Mouse (Mus musculus): ENCODE data around the gene Xrcc6. TPM values are rescaled to one million over a fixed set of nuclear protein-coding genes. Genes with fewer than 3 reads are reported as not detected.

Gene Xrcc6
- 77.5 and 87.7 TPM in 2 replicates for polyA plus RNA-seq (2015; fragmentation: Nextera tagmentation; extraction: Ambion mirVana)

DNA sequence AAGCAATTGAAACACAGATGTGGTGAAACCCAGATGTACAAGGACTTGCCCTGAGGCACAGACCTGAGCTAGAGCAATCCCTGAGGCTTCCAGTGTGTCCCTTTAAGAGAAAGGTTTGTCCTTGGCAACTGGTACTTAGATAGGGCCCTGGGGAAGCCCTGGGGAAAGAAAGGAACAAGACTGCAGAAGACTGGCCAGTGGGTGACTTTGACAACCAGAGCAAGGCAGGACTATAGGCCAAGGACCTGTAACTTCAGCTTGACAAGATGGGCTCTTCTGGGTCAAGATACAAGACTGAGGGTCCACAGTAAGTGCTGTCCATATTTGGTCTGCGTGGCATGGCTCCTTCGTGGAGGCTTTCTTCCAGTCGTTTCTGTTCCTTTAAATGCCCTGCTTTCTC is at the start of gene Xrcc6:
Gene Xrcc6, plus strand, starts transcription at position 190 of the 400 bp plus-strand sequence.
- Histone ChIP-seq H3K36me3 (no peaks in the 10 kb centered on the region), H3K9me3 (replicated peaks) (no peaks in the 10 kb centered on the region), H3K4me1 (replicated peaks) (peaks cover 41% of the 10 kb centered on the region), H3K4me3 (replicated peaks) (no peak within 1 kb of the TSS), H3K27ac (no peak within 1 kb of the TSS), H3K9ac (no peak within 1 kb of the TSS), H3K4me2 (no peak within 1 kb of the TSS), H3K27me3 (0 out of 2 replicates have a peak, but pooled peaks cover 3% of the 10 kb centered on the region)
- DNase-seq (no peak), ATAC-seq (ENCODE audit: low read depth) (no peak)
- 68% methylated on average over 3 of the region's 3 CpGs for WGBS (ENCODE audit: insufficient replicate concordance)

DNA sequence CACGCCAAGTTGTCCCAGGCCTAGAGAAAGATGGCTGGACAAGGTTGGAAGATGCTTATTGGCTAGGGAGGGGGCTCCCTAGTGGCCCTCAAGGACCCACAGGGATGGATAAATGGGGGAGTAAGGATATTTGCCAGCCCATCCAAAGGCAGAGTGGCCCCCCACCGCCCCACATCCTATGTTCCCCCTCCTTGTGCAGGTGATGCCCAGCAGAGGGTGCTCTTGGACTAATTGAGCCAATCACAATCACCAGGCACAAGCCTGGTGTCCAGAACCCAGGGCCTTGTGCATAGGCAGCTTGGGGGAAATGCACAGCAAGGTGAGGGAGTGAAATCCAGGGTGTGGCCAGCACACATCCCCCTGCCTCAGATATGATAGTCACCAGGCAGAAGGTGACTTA is 49.4 kb upstream of the Xrcc6 start:
- Histone ChIP-seq H3K27ac (no peak overlapping the region), H3K27me3 (peaks cover 30% of the 10 kb centered on the region), H3K4me2 (no peak overlapping the region), H3K36me3 (no peaks in the 10 kb centered on the region), H3K9ac (0 out of 2 replicates have a peak overlapping the region, but pooled peaks have one; percentile 3), H3K4me1 (replicated peaks) (peaks cover 51% of the 10 kb centered on the region), H3K9me3 (replicated peaks) (no peaks in the 10 kb centered on the region), H3K4me3 (replicated peaks) (no peak overlapping the region)
- DNase-seq (no peak), ATAC-seq (ENCODE audit: low read depth) (no peak)
- WGBS (ENCODE audit: insufficient replicate concordance) = 39% methylated on average over 2 of the region's 2 CpGs

DNA sequence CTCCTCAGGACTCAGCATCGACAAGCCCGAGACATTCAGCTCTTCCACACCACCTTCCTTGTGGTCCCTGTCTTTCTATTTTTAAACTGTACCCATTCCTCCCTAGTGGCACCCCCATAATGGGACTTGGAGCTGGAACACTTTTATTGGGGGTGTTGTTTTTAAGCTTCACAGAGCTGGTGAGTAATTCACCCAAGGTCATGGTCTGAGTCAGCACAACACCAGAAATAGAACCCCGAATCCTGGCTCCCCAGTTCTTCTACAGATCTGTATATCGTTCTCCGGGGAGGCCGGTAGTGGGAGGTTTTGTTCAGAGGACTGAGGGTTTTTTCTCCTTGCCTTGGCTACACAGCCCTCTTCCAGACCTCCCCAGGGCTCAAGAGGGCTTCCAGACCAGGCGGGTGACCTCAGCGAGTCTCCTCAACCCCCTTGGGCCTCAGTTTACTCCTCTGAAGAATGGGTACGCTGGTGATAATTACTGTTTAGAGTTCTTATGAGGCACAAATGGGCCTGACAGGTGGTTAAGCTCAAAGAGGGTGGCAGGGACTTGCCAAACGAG is 48.4 kb upstream of the Xrcc6 start:
- Histone ChIP-seq H3K27ac (no peak overlapping the region), H3K4me1 (replicated peaks) (peaks cover 47% of the 10 kb centered on the region), H3K36me3 (no peaks in the 10 kb centered on the region), H3K4me3 (replicated peaks) (no peak overlapping the region), H3K9me3 (replicated peaks) (no peaks in the 10 kb centered on the region), H3K27me3 (peaks cover 33% of the 10 kb centered on the region), H3K9ac (no peak overlapping the region), H3K4me2 (no peak overlapping the region)
- WGBS (ENCODE audit: insufficient replicate concordance) = 78% methylated on average over 10 of the region's 10 CpGs
- ATAC-seq (ENCODE audit: low read depth) = no peak
- no peak for DNase-seq

DNA sequence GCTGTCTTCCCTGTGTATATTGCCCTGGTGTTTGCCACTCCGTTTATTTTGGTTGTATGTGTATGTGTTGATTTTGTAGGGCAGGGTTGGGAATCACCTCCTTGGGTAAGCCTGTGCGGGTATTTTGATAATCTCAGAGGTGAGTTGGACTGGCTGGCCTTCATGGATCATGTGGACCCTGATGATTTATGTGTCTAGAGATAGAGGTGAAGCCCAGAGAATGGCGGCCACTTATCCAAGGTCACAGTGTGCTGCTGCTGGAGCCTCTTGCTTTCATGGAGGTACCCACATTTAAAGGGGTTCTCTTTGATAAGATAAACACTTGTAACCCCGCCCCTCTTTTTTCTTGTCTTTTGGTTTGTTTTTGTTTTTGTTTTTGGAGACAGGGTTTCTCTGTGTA is 47.9 kb upstream of the Xrcc6 start:
- H3K27me3 ChIP-seq = peaks cover 33% of the 10 kb centered on the region
- no peaks in the 10 kb centered on the region for H3K36me3 ChIP-seq
- H3K4me3 ChIP-seq (replicated peaks) = no peak overlapping the region
- 36% methylated on average over 4 of the region's 4 CpGs for WGBS (ENCODE audit: insufficient replicate concordance)
- H3K4me1 ChIP-seq (replicated peaks) = peaks cover 47% of the 10 kb centered on the region
- no peak overlapping the region for H3K4me2 ChIP-seq
- ATAC-seq (ENCODE audit: low read depth) = peak; percentile 62
- DNase-seq = no peak
- H3K9me3 ChIP-seq (replicated peaks) = no peaks in the 10 kb centered on the region
- no peak overlapping the region for H3K9ac ChIP-seq
- H3K27ac ChIP-seq = no peak overlapping the region

DNA sequence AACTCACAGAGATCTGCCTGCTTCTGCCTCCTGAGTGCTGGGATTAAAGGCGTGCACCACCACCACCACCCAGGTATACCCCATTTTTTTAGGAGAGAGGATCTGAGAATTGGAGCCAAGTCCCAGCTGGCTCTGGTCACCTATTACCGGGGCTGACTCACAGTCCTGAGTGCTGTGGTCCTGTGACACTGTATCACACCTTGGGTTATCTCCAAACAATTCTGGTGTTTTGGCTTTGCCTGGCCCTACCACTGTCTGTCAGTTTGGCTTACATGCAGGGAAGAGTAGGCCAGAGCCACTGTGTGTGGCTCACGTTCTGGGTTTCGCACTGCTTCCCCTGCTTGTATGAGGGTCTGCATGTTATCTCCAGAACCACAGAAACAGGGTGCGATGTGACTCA is 47.4 kb upstream of the Xrcc6 start:
- Histone ChIP-seq H3K4me1 (replicated peaks) (peaks cover 47% of the 10 kb centered on the region), H3K9ac (no peak overlapping the region), H3K36me3 (no peaks in the 10 kb centered on the region), H3K27me3 (peaks cover 33% of the 10 kb centered on the region), H3K27ac (no peak overlapping the region), H3K4me2 (no peak overlapping the region), H3K9me3 (replicated peaks) (no peaks in the 10 kb centered on the region), H3K4me3 (replicated peaks) (no peak overlapping the region)
- no peak for DNase-seq
- ATAC-seq (ENCODE audit: low read depth) = no peak
- WGBS (ENCODE audit: insufficient replicate concordance) = 69% methylated on average over 5 of the region's 5 CpGs

DNA sequence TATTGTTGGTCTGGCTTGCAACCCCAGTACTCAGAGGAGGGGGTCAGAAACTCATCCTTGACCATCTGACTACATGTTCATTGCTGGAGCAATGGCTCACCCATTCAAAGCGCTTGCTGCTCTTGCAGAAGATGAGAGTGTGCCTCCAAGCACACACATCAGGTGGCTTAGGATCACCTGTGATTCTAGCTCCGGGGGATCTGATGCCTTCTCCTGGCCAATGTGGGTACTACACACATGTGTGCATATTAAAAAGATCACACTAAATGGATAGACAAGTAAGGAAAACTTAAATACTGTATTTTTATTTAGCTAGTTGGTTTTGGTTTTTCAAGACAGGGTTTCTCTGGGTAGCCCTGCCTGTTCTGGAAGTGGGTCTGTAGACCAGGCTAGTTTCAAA is 46.6 kb upstream of the Xrcc6 start:
- 76% methylated on average over 2 of the region's 2 CpGs for WGBS (ENCODE audit: insufficient replicate concordance)
- H3K4me3 ChIP-seq (replicated peaks) = no peak overlapping the region
- DNase-seq = no peak
- ATAC-seq (ENCODE audit: low read depth) = no peak
- no peaks in the 10 kb centered on the region for H3K36me3 ChIP-seq
- H3K4me1 ChIP-seq (replicated peaks) = peaks cover 45% of the 10 kb centered on the region
- H3K27me3 ChIP-seq = peaks cover 28% of the 10 kb centered on the region
- H3K9ac ChIP-seq = no peak overlapping the region
- no peak overlapping the region for H3K4me2 ChIP-seq
- H3K9me3 ChIP-seq (replicated peaks) = no peaks in the 10 kb centered on the region
- H3K27ac ChIP-seq = no peak overlapping the region

DNA sequence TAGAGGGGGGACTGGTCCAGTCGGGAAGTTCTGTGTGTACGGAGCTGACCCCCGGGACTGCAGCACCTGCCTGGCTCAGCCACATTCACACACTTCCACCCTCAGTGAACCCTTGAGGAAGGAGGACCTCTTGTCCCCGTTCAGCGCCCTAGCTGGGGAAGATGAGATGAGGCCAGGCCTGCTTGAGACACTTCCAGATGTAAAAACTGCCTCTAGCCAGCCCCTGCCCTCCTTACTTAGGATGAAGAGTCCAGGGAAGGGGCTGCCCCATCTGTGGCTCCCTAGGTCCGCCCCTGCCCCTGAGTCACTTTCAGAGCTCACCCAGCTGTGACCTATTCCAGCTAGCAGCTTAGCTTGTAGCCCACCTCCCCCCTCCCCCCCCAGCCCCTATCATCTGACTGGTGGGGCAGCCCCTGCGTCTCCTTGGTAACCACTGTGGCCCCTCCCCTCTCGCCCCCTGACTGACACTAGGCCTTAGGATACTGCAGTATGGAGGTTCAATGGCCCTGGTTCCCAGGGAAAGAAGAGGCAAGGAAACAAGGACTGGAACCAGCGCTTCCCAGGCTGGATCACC is 44.4 kb upstream of the Xrcc6 start:
- Histone ChIP-seq H3K9me3 (replicated peaks) (no peaks in the 10 kb centered on the region), H3K4me3 (replicated peaks) (no peak overlapping the region), H3K4me1 (replicated peaks) (peaks cover 29% of the 10 kb centered on the region), H3K27ac (no peak overlapping the region), H3K9ac (no peak overlapping the region), H3K4me2 (no peak overlapping the region), H3K36me3 (no peaks in the 10 kb centered on the region), H3K27me3 (peaks cover 5% of the 10 kb centered on the region; the same call in 1 of the 2 replicates)
- 30% methylated on average over 9 of the region's 9 CpGs for WGBS (ENCODE audit: insufficient replicate concordance)
- DNase-seq (no peak), ATAC-seq (ENCODE audit: low read depth) (no peak)

DNA sequence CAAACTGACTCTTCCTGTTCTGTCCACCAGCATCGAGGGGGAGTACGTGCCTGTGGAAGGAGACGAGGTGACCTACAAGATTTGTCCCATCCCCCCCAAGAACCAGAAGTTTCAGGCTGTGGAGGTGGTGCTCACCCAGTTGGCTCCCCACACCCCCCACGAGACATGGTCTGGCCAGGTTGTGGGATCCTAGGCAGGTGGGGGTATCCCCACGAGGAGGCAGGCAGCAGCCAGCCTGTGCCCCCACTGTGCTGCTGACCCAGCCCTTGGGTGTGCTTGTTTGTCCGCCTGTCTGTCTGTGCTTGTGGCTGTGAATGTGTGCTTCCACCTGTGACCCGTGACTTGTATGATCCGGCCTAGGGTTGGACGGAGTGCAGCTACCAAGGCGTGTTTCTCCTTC is 38.6 kb upstream of the Xrcc6 start:
- Histone ChIP-seq H3K36me3 (peaks cover 28% of the 10 kb centered on the region), H3K27ac (no peak overlapping the region), H3K4me1 (replicated peaks) (peaks cover 10% of the 10 kb centered on the region), H3K9me3 (replicated peaks) (no peaks in the 10 kb centered on the region), H3K9ac (no peak overlapping the region), H3K4me3 (replicated peaks) (no peak overlapping the region), H3K27me3 (no peaks in the 10 kb centered on the region), H3K4me2 (no peak overlapping the region)
- ATAC-seq (ENCODE audit: low read depth) = no peak
- 68% methylated on average over 10 of the region's 10 CpGs for WGBS (ENCODE audit: insufficient replicate concordance)
- DNase-seq = no peak

DNA sequence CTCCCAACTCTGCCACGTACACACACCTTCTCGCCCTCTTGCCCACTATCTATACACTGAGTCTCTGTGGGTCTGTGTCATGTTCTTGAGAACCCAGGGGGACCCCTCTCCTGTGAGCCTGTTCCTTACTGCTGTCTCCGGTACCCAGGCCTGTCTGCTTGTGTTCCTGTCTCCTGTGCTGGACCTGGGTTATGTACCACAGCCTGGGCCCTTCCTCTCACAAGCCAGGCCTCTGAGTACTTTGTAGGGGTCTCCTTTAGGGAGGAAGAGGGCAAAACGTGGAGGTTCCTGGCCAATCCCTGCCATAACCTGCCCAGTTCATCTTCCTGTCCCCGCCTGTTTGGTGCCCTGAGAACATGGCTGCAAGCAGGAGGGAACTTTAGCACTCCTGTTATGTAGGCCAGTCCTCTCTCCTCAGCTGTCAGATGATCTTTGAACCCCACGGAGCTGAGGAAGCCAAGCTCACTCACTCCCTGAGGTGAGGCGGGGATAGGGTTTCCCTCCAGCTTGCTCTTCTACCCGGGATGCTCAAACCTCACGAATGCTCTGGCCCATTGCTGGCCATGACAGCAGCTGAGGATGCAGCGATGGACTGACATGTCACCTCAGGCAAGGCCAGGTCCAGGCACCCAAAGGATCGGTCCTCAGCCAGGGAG is 38.0 kb upstream of the Xrcc6 start:
- Histone ChIP-seq H3K4me2 (no peak overlapping the region), H3K4me3 (replicated peaks) (no peak overlapping the region), H3K4me1 (replicated peaks) (peaks cover 10% of the 10 kb centered on the region), H3K27me3 (no peaks in the 10 kb centered on the region), H3K27ac (no peak overlapping the region), H3K9me3 (replicated peaks) (no peaks in the 10 kb centered on the region), H3K9ac (no peak overlapping the region), H3K36me3 (peaks cover 33% of the 10 kb centered on the region)
- DNase-seq (no peak), ATAC-seq (ENCODE audit: low read depth) (no peak)
- 68% methylated on average over 11 of the region's 11 CpGs for WGBS (ENCODE audit: insufficient replicate concordance)

DNA sequence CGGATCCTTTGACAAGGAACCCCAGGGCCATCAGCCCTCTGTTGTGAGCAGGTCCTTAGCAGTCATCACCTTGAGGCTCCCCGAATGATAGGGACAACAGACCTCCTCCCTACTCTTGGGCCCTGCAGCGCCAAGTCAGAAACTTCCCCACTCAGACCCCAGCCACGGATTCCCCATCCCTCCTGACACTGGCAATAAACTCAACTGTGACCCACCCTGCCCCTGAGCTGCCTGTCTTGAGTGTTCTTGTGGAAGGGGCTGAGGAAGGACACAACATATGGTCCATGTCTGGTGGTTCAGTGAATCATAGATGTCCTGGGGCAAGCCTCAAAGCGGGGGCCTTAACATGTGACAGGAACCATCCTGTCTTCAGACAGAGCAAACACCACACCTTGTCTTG is 36.9 kb upstream of the Xrcc6 start:
- Histone ChIP-seq H3K4me3 (replicated peaks) (no peak overlapping the region), H3K4me2 (no peak overlapping the region), H3K9me3 (replicated peaks) (no peaks in the 10 kb centered on the region), H3K9ac (no peak overlapping the region), H3K36me3 (peaks cover 44% of the 10 kb centered on the region), H3K4me1 (replicated peaks) (peaks cover 10% of the 10 kb centered on the region), H3K27me3 (no peaks in the 10 kb centered on the region), H3K27ac (no peak overlapping the region)
- DNase-seq = no peak
- ATAC-seq (ENCODE audit: low read depth) = no peak
- WGBS (ENCODE audit: insufficient replicate concordance) = 72% methylated on average over 5 of the region's 5 CpGs

DNA sequence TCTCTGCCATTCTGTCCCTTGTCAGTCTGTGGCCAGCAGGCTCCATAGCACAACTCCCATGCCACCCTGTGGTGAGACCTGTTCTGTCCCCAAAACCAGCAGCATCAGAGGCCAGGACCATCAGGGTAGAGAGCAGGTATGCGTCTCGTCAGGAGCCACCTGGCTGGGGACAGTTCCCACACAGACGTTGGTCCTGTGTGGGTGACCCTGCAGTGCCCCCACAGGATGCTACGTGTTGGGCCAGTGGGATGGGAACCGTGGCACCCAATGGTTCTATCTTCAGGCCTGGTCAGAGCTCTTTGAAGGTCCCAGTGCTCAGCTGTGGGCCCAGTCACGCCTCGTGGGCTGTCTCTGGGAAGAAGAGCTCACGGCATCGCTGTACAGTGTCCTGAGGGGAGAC is 36.5 kb upstream of the Xrcc6 start:
- Histone ChIP-seq H3K27ac (no peak overlapping the region), H3K36me3 (peaks cover 49% of the 10 kb centered on the region), H3K9ac (no peak overlapping the region), H3K4me2 (no peak overlapping the region), H3K9me3 (replicated peaks) (no peaks in the 10 kb centered on the region), H3K4me1 (replicated peaks) (peaks cover 10% of the 10 kb centered on the region), H3K4me3 (replicated peaks) (no peak overlapping the region), H3K27me3 (no peaks in the 10 kb centered on the region)
- DNase-seq = no peak
- ATAC-seq (ENCODE audit: low read depth) = no peak
- WGBS (ENCODE audit: insufficient replicate concordance) = 83% methylated on average over 9 of the region's 9 CpGs

DNA sequence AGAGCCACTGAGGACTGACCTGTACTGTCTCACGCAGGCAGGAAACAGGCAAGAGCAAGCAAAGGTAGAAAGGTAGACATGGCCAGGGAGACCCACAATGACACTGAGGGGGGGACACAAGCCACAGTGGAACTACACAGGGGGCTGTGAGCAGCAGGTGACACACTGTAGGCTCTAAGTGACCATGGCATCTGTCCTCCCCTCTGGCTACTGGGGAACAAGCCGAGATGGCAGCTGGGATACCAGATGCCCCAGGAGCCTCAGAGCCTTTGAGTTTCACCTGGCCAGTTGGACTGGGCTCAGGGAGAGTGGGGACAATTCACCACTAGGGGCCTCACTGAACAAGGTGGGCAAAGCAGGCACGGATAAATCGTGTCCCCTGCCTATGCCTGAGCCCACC is 35.3 kb upstream of the Xrcc6 start:
- ATAC-seq (ENCODE audit: low read depth) (no peak), DNase-seq (no peak)
- Histone ChIP-seq H3K27ac (no peak overlapping the region), H3K27me3 (no peaks in the 10 kb centered on the region), H3K4me3 (replicated peaks) (no peak overlapping the region), H3K9me3 (replicated peaks) (no peaks in the 10 kb centered on the region), H3K4me2 (no peak overlapping the region), H3K4me1 (replicated peaks) (peaks cover 10% of the 10 kb centered on the region), H3K9ac (no peak overlapping the region), H3K36me3 (peaks cover 54% of the 10 kb centered on the region)
- 86% methylated on average over 4 of the region's 4 CpGs for WGBS (ENCODE audit: insufficient replicate concordance)
